Mouse (Mus musculus) inflammation-experienced regulatory T-cells, adult 6 months (primary cell): ENCODE data around the gene Parp1. TPM values are rescaled to one million over a fixed set of nuclear protein-coding genes. Genes with fewer than 3 reads are reported as not detected.

Experiments
- ATAC-seq: one replicate; pipeline ENCODE4 v1.8.0; 2017
- polyA plus RNA-seq, 3 experiments: library from polyadenylated mRNA; unstranded; fragments of 100-300 nt; shearing (Covaris generic); gene quantifications; one replicate each; pipeline ENCODE4 v1.2.1; 2017

Gene Parp1
- polyA plus RNA-seq, 3 experiments from 2014 or later = 39.8 to 48.1 (median 42.4) TPM

DNA sequence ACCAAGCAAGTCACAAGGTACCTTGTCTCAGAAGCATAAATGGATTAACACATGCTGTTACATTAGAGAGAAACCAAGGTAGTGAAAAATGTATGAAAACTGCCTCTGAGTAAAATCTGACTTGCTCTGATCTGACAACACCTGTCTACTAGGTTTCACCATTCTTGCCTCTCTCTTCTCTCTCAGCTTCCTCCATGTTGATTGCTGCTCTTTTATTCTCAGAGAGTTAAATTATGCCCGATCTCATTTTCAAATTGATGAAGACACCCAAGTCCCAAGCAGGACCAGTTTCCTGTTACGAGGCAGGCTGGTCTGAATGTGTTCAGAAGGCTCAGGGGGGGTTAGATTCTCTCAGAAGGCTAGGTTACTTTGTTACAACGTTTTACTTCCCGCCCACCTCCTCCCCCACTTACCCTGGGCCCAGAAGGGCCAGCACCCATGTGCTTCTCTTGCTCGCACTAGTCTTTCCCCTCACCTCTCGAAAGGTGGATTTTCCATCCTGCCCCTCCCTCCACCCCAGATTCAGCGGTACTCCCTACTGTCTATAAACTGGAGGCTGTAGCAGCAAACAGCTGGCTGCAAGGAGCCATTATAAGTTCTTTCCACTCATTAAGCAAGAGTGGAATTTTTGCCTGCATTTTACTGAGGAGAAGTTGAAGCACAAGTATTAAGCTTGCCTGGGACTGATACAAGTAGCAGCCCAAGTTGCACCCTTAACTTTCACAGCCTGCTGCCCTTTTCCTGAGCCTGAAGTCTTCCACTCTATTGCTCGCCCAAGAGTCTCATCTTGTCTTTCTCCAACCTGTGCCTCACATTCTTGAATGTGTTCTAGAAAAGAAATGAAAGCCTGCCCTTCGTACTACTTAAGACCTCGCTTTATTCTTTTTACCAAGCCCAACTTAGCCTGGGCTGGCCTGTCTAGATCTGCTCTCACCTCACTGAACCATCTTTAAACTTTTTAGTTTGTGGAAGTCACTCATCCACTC, 71.0 kb downstream of the Parp1 start:
- ATAC-seq = no peak

GRCm38 (mm10) chr1:180640605-180641125, 71.9 kb downstream of the Parp1 start:
- peak; percentile 43 for ATAC-seq

DNA sequence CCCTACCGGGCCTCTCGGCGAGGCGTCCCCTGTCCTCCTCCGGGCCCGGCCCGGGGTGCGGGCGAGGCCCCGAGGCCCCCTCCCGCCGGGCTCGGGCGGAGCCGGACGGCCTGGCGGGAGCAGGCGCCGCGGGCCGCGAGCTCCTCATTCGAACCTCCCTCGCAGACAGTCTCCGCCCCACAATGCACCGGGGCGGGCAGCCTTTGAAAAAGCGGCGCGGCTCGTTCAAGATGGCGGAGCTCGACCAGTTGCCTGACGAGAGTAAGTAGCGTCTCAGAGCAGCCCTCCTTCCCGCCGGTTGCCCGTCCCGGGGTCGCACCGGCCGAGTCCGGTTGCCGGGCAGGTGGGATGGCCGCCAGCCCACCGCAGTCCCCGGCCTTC, 72.4 kb downstream of the Parp1 start, which contains the start of gene Lin9:
Lin9 (plus strand) TSS at position 14 of the 381 bp plus-strand sequence.
- ATAC-seq = peak; percentile 83

DNA sequence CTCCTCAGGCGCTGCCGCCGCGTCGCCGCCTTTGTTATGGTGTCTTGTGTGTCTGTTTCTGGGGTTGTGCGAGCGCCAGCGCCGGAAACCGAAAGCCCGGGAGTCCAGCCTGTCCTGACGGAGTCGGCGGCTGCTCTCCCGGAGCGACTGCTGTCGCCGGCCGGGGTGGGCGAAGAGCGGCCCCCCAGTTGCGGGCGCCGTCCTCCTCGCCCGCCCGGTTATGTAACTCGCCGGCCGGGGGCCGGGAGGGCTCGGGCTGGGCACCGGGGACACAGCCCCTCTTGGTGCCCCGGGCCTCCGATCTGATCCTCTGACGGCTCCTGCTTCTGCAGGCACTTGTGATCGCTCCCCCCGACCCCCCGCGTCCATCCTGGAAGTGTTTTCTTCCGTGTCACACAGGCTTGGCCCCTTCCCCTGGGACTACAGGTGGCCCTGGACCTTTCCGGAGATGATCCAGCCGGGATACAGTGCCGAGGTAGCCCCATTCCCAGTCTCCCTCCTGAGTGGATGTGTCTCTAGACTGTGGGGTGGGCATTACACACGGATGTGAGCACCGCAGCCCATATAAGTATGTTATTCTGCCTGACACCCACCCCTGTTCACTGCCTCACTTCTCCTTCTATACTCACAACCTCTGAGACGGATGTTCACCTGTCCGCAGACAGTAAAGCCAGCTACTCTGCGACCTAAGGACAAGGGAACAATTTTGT, 72.9 kb downstream of the Parp1 start:
- ATAC-seq = peak; percentile 52

DNA sequence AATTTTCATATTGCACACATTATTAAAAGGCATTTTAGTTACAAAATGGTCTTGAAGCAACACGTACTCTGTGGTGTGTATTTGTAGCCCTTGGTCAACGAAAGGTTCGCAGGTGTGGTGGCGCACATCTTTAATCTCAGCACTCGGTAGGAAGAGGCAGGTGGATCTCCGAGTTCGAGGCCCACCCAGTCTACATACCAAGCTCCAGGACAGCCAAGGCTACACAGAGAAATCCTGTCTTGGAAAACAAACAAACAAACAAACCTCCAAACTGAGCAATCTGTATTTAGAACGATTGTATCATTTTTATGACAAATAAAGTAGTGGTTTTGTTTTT, 73.5 kb downstream of the Parp1 start:
- ATAC-seq = no peak

Other genes with a start within 250 kb of the Parp1 start
- gene Itpkb, start 238.4 kb upstream of the Parp1 start, polyA plus RNA-seq = 10 to 100 TPM; 25.3 to 58.2 (median 55.2) TPM
- not detected for gene Stum, start 85.4 kb upstream of the Parp1 start, polyA plus RNA-seq
- gene Lin9, start 72.2 kb downstream of the Parp1 start, polyA plus RNA-seq = 10 to 100 TPM; 15.2 to 21.7 (median 17.3) TPM
- gene Mixl1, start 128.1 kb downstream of the Parp1 start, polyA plus RNA-seq = under 1 TPM in 2 of 3 experiments, not detected in 1; 0.15 to 0.20 TPM
- 10 to 100 TPM; 10.9 to 14.4 (median 14.0) TPM for gene Acbd3, start 157.1 kb downstream of the Parp1 start, polyA plus RNA-seq
- gene H3f3a, start 245.0 kb downstream of the Parp1 start, polyA plus RNA-seq = 100 to 1,000 TPM; 553 to 843 (median 762) TPM